Mouse (Mus musculus) E14TG2a.4 (cell line): ENCODE measurements around the gene Hoxb1.

Experiments used
- CTCF ChIP-seq: conservative IDR thresholded peaks from 2 replicates; pipeline ENCODE4 v1.5.1; 2014; ENCODE audit warnings: low read length
- POU5F1 ChIP-seq: IDR thresholded peaks from 2 replicates; pipeline ENCODE4 v1.6.1; 2014; ENCODE audit warnings: low read length, borderline replicate concordance

DNA sequence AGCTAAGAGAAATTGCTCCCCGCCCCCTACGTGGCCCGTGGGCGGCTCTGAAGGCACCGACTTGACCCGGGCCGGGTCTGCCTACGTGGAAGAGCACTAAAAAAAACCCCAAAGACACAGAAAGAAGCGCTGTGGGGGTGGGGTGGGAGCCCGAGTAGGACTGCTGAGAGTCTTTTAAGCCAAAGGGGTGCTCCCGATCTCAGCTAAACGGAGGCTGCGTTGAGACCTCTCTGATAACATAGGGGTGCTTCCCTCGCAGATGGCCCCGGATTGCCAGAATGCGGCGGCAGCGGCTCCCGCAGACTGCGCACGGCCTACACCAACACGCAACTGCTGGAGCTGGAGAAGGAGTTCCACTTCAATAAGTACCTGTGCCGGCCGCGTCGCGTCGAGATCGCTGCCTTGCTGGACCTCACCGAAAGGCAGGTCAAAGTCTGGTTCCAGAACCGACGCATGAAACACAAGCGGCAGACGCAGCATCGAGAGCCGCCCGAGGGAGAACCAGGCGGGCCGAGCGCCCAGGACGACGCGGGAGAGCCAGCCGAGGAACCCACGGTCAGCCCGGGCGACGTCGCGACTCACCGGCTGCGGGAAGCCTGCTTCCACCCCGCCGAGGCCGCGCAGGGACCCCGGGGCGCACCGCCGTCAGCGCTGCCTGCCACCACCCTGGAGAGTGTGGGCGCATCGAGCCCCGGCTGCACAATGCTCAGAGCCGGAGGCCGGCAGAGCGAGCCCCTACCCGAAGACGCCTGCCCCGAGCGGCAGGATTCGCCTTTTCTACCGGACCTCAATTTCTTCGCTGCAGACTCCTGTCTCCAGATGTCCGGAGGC, 12.6 kb upstream of the Hoxb1 start:
- TF ChIP-seq CTCF, result no peak
- TF ChIP-seq POU5F1, result no peak
